Mouse (Mus musculus): ENCODE measurements around the gene Foxo1. TPM values are rescaled to one million over a fixed set of nuclear protein-coding genes. Genes with fewer than 3 reads are reported as not detected.

The Foxo1 gene
- polyA plus RNA-seq, 2 experiments = 7.0 to 7.6 TPM

GRCm38 (mm10) chr3:52401162-52401928, 133.2 kb downstream of the Foxo1 start:
- peak overlapping the region; percentile 70 for H3K4me2 ChIP-seq (replicated peaks; ENCODE audit: low read depth, low read length, severe bottlenecking)

More at GRCm38 (mm10) chr3:52401162-52401928, 133.2 kb downstream of the Foxo1 start:
- Histone ChIP-seq H3K27ac (replicated peaks; ENCODE audit: low read depth, low read length) (peak overlapping the region; percentile 44; the same call in 1 of the 2 replicates), H3K9me3 (ENCODE audit: control insufficient read depth, low read length) (no peaks in the 10 kb centered on the region), H3K36me3 (ENCODE audit: control insufficient read depth, insufficient read depth, low read length) (no peaks in the 10 kb centered on the region), H3K4me3 (replicated peaks; ENCODE audit: low read length) (peak overlapping the region; percentile 30), H3K4me1 (ENCODE audit: control insufficient read depth, insufficient read depth, low read length) (peaks cover 21% of the 10 kb centered on the region), H3K27me3 (ENCODE audit: control insufficient read depth, insufficient read depth, low read length) (no peaks in the 10 kb centered on the region), H3K9ac (ENCODE audit: low read depth, low read length, severe bottlenecking) (peak overlapping the region; percentile 48)
- 2% methylated on average over 24 of the region's 26 CpGs for WGBS
- peak; percentile 55 for ATAC-seq (ENCODE audit: low FRiP score, low read depth)
- DNase-seq (ENCODE audit: low spot score) = peak; percentile 43
- TF ChIP-seq POLR2A (IDR thresholded peaks at IDR 0.05; ENCODE audit: borderline replicate concordance, extremely low read depth, insufficient read depth, insufficient read length) = no peak

Other genes starting within 250 kb of the Foxo1 start
- 5.4 and 6.1 TPM in 2 replicates for gene Maml3, start 163.3 kb upstream of the Foxo1 start, polyA plus RNA-seq (2012; rRNA removed)
- gene Maml3, start 163.3 kb upstream of the Foxo1 start, polyA plus RNA-seq (2014; fragmentation: Nextera tagmentation; extraction: Ambion mirVana) = 5.6 and 6.7 TPM in 2 replicates

Data from limb, embryonic 14.5 days (tissue).